Mouse (Mus musculus) forebrain, embryonic 14.5 days (tissue): ENCODE measurements around the gene Ass1. TPM values are rescaled to one million over a fixed set of nuclear protein-coding genes. Genes with fewer than 3 reads are reported as not detected.
"Not testable (repeated sequence)": the region's sequence is repeated elsewhere in the genome, so short reads cannot be mapped to it uniquely, and the experiment has no call there.

Experiments used
- ATAC-seq: fragments of 200-750 bp; cut with Nextera tagmentation; 2 replicates; pipeline ENCODE4 v1.8.0; 2017; ENCODE audit warnings: mild to moderate bottlenecking, moderate library complexity
- DNase-seq: peaks from one replicate; pipeline ENCODE4 v3.0.0-alpha.2; 2015; ENCODE audit warnings: low spot score
- H3K27ac ChIP-seq: fragments of 300-500 bp; sonication (generic); 2 replicates; pipeline ENCODE4 v1.5.1; 2014; ENCODE audit warnings: low read depth, mild to moderate bottlenecking, control low read depth, low read length, moderate library complexity
- H3K27me3 ChIP-seq: fragments of 300-500 bp; sonication (generic); replicated peaks from 2 replicates; pipeline ENCODE4 v1.6.1; 2014; ENCODE audit warnings: low read length, control low read depth, mixed read lengths; ENCODE audit not compliant: control insufficient read depth, insufficient read depth
- H3K36me3 ChIP-seq: fragments of 300-500 bp; sonication (generic); 2 replicates; pipeline ENCODE4 v1.6.1; 2014; ENCODE audit warnings: low read length, control low read depth; ENCODE audit not compliant: control insufficient read depth, insufficient read depth
- H3K4me1 ChIP-seq: fragments of 300-500 bp; sonication (generic); 2 replicates; pipeline ENCODE4 v1.6.1; 2014; ENCODE audit warnings: antibody characterized with exemption, low read length, control low read depth; ENCODE audit not compliant: control insufficient read depth, insufficient read depth
- H3K4me2 ChIP-seq: fragments of 300-500 bp; sonication (generic); 2 replicates; pipeline ENCODE4 v1.6.1; 2014; ENCODE audit warnings: mild to moderate bottlenecking, control low read depth, low read length
- H3K4me3 ChIP-seq: fragments of 300-500 bp; sonication (generic); 2 replicates; pipeline ENCODE4 v1.5.1; 2014; ENCODE audit warnings: low read depth, low read length, control low read depth
- H3K9ac ChIP-seq: fragments of 300-500 bp; sonication (generic); 2 replicates; pipeline ENCODE4 v1.6.1; 2014; ENCODE audit warnings: mild to moderate bottlenecking, low read length, control low read depth, moderate library complexity
- H3K9me3 ChIP-seq: fragments of 300-500 bp; sonication (generic); replicated peaks from 2 replicates; pipeline ENCODE4 v1.6.1; 2016; ENCODE audit warnings: low read length, control low read depth, mixed read lengths; ENCODE audit not compliant: control insufficient read depth
- WGBS: fragments of 180-500 bp; shearing (Covaris S2); extraction: QIAGEN DNeasy Blood & Tissue Kit; methylation state at CpG from one replicate; pipeline ENCODE4 v1.1.7; 2014; 5-methylcytosine and 5-hydroxymethylcytosine counted together
- polyA plus RNA-seq: library from polyadenylated mRNA; unstranded; fragments of >200 nt; fragmentation: Nextera tagmentation; extraction: Ambion mirVana; gene quantifications from 2 replicates; pipeline ENCODE4 v1.2.1, GENCODE M21; 2014

Ass1 gene
- polyA plus RNA-seq, 1 experiment from 2014 or later: 6.3 TPM

DNA sequence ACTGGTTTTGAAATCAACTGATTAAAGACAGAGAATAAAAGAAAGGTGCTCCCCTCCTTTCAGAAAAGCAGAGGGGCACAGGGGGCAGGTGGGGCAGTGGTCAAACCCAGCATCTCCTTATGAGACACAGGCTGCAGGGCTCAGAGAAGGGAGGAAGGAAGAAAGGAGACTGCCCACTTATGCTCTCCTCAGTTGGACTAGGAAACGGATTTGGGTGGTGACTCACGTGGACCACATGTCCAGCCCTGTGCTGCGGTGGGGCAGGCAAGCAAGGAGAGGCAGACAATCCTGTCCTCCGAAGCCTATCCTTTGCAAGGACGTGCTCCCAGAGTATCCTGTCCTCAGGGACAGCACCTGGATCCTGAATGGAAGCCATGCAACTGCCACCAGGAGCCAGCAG lies 54.6 kb downstream of the Ass1 start:
- Histone ChIP-seq H3K4me3 (no peak overlapping the region), H3K27ac (no peak overlapping the region), H3K36me3 (no peaks in the 10 kb centered on the region), H3K27me3 (peaks cover 2% of the 10 kb centered on the region; the same call in 1 of the 2 replicates), H3K4me1 (no peaks in the 10 kb centered on the region), H3K9ac (no peak overlapping the region), H3K9me3 (no peaks in the 10 kb centered on the region), H3K4me2 (no peak overlapping the region)
- no peak for ATAC-seq
- 78% methylated on average over 5 of the region's 5 CpGs for WGBS
- DNase-seq: no peak

DNA sequence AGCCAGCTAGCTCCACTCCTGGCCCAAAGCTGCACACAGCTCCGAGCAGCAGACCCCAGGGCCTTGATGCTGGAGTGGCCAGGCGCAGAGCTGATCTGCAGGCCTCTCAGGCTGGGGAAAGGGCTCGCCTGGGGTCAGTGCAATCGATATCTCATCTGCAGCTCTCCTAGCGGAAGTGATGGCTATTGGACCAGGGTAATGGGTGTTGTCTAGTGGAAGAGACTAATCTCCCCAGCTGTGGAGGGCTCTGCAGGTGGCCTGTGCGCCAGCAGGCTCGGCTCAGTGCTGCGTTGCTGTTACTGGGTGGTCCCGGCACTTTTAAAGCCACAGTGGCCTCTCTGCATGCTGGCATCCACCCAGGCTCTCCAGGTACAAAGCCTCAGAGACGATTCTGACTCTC lies 55.8 kb downstream of the Ass1 start:
- Histone ChIP-seq H3K4me2 (no peak overlapping the region), H3K4me1 (no peaks in the 10 kb centered on the region), H3K36me3 (no peaks in the 10 kb centered on the region), H3K27me3 (peaks cover 2% of the 10 kb centered on the region; the same call in 1 of the 2 replicates), H3K9me3 (no peaks in the 10 kb centered on the region), H3K9ac (no peak overlapping the region; the same call in 1 of the 2 replicates), H3K27ac (no peak overlapping the region), H3K4me3 (no peak overlapping the region)
- ATAC-seq (no peak), DNase-seq (no peak)
- WGBS: 12% methylated on average over 10 of the region's 10 CpGs

DNA sequence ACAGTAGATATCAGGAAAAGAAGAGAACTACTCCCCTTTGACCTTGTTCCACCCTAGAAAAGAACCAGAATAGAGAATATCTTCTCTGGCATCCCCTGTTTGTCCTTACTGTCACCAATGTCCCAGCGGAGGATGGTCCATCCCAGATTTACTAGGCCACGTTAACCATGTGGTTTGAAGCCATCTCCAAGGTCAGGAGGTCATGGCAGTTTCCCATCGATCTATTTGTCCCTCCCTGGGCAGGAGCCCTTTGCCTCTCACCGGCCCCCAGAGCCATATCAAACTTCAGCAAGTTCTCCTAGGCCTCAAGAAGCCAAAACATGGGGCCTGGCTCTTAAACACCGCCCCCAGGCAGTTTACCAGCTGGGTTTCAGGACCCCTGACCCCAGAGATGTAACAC lies 60.2 kb downstream of the Ass1 start:
- Histone ChIP-seq H3K9ac (no peak overlapping the region), H3K4me2 (no peak overlapping the region), H3K9me3 (no peaks in the 10 kb centered on the region), H3K27ac (no peak overlapping the region), H3K4me3 (no peak overlapping the region), H3K4me1 (no peaks in the 10 kb centered on the region), H3K36me3 (no peaks in the 10 kb centered on the region), H3K27me3 (peaks cover 2% of the 10 kb centered on the region; the same call in 1 of the 2 replicates)
- DNase-seq (no peak), ATAC-seq (no peak)
- 86% methylated on average over 5 of the region's 5 CpGs for WGBS

DNA sequence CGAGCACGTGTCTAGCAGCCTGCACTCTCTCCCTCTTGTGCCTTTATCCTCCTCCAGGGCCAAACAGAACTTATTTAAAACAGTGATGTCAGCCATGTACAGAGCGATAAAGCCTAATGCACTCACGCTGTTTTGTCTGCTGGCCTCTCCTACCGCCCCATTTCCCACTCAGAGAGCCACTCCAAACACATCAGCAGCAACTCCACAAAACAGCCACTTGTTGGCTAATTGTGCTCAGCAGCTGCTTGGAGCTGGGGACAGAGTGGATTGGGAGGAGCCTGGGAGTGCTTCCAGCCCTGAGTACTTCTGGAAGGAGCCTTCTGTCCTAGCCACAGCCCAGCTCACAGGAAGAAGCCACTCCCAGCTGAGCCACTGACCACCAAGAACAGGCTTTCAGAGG lies 67.0 kb downstream of the Ass1 start:
- 47% methylated on average over 5 of the region's 5 CpGs for WGBS
- Histone ChIP-seq H3K36me3 (no peaks in the 10 kb centered on the region), H3K9ac (no peak overlapping the region), H3K9me3 (no peaks in the 10 kb centered on the region), H3K27me3 (no peaks in the 10 kb centered on the region), H3K4me3 (no peak overlapping the region), H3K27ac (no peak overlapping the region), H3K4me2 (no peak overlapping the region), H3K4me1 (no peaks in the 10 kb centered on the region)
- ATAC-seq (peak; percentile 75), DNase-seq (peak; percentile 65)

DNA sequence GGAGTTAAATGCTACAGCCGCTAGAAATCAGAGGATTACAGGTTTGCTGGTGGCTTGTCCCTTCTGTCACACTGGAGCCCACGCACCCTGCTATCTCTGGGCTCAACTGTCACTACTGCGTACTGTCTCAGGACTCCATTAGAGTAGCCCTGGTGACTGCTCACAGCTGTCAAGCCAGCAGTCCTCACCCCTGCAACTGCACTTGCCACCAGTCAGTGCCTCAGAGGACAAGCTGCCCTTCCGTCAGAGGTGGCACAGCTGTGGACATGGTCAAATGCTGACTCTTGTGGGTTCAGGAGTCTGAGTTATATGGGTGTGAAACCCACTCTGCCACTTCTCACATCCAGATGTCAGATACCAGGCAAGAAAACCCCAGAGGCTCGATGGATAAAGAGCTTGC lies 68.7 kb downstream of the Ass1 start:
- H3K4me2 ChIP-seq: no peak overlapping the region
- no peak overlapping the region for H3K4me3 ChIP-seq
- no peak for ATAC-seq
- DNase-seq: no peak
- no peaks in the 10 kb centered on the region for H3K9me3 ChIP-seq
- no peak overlapping the region for H3K27ac ChIP-seq
- H3K27me3 ChIP-seq: no peaks in the 10 kb centered on the region
- H3K9ac ChIP-seq: no peak overlapping the region
- no peaks in the 10 kb centered on the region for H3K4me1 ChIP-seq
- 73% methylated on average over 5 of the region's 5 CpGs for WGBS
- no peaks in the 10 kb centered on the region for H3K36me3 ChIP-seq

DNA sequence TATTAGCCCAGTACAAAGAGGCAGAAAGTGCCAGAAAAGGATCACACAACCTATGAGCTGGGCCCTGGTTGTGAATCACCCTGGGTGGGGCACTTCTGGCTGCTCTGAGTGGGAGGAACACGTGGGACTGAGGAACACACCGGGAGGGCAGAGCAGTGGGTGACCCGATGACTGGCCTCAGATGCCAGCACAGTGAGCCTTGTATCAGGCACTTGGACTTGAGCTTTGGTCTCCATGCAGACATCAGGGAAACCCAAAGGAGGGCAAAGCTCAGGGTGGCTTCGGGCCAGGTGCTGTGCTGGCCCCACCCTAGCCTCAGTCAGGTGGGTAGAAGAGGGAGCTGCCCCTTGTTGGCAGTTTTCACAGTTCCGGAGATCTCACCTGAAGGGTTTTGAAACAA lies 71.6 kb downstream of the Ass1 start:
- H3K9me3 ChIP-seq: no peaks in the 10 kb centered on the region
- no peak for ATAC-seq
- H3K4me1 ChIP-seq: no peaks in the 10 kb centered on the region
- no peaks in the 10 kb centered on the region for H3K27me3 ChIP-seq
- WGBS: 93% methylated on average over 5 of the region's 5 CpGs
- no peak overlapping the region for H3K4me2 ChIP-seq
- no peak for DNase-seq
- H3K9ac ChIP-seq: no peak overlapping the region
- H3K27ac ChIP-seq: no peak overlapping the region
- H3K4me3 ChIP-seq: no peak overlapping the region
- H3K36me3 ChIP-seq: no peaks in the 10 kb centered on the region

DNA sequence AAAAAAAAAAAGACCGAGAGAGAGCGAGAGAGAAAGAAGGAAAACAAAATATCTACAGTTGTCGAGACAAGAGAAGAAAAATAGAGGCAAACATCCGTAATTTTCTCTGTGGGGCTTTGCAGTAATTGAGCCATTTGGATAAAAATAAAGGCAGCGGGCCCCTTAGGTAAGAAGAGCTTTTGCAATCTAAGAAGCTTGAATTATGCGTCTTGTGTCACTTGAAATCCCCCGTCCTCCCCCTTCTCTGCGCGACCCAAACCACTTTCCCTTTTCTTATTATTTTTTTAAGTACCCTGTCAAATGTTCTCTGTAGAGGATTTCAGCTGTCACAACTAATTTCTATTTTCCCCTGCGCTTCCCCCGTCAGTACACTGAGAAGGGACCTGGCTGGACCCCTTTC lies 77.7 kb downstream of the Ass1 start:
- Histone ChIP-seq H3K4me1 (no peaks in the 10 kb centered on the region; the same call in 1 of the 2 replicates), H3K36me3 (no peaks in the 10 kb centered on the region), H3K27ac (0 out of 2 replicates have a peak overlapping the region, but pooled peaks have one; percentile 14), H3K4me3 (no peak overlapping the region), H3K9ac (no peak overlapping the region), H3K27me3 (no peaks in the 10 kb centered on the region), H3K9me3 (no peaks in the 10 kb centered on the region), H3K4me2 (no peak overlapping the region)
- no peak for ATAC-seq
- peak; percentile 43 for DNase-seq
- 37% methylated on average over 11 of the region's 11 CpGs for WGBS

DNA sequence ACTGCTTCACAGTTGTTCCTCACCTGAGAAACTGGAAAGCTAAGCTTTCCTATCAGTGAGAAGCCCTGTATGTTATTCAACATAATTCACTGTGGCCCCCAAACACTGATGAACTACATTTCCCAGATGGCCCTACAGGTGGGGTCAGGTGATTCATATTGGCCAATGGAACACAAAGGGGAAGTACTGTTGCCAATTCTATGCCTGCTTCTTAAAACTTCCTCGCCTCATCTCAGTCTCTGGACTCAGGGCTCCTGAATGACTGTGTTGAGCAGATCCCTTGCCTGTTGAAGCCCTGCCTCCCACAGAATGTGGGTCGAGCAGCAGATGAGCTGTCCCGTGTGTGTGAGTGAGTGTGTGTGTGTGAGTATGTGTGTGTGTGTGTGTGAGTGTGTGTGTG lies 80.5 kb downstream of the Ass1 start:
- Histone ChIP-seq H3K4me2 (no peak overlapping the region), H3K27ac (no peak overlapping the region), H3K9me3 (no peaks in the 10 kb centered on the region), H3K4me3 (no peak overlapping the region), H3K4me1 (no peaks in the 10 kb centered on the region; the same call in 1 of the 2 replicates), H3K27me3 (no peaks in the 10 kb centered on the region), H3K9ac (no peak overlapping the region), H3K36me3 (no peaks in the 10 kb centered on the region)
- DNase-seq: no peak
- WGBS: 77% methylated on average over 3 of the region's 3 CpGs
- ATAC-seq: no peak

DNA sequence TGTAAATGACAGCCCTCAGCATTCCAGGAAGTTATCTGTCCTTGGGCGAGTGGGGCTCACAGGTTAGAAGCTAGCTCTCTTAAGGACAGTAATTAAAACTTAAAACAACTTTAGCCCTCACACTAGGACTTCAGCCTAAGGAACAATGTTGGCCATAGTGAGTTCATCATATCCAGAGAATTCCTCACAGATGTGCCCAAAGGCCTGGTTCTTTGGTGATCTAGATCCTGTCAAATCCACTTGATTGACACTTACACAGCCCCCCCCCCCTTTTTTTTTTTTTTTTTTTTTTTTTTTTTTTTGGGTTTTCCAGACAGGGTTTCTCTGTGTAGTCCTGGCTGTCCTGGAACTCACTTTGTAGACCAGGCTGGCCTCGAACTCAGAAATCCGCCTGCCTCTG lies 81.3 kb downstream of the Ass1 start:
- not testable (repeated sequence) for ATAC-seq, H3K36me3 ChIP-seq, H3K9me3 ChIP-seq, H3K27ac ChIP-seq, H3K4me2 ChIP-seq, DNase-seq, H3K27me3 ChIP-seq, H3K4me3 ChIP-seq, H3K9ac ChIP-seq, H3K4me1 ChIP-seq
- 86% methylated on average over 1 of the region's 3 CpGs for WGBS
